Mouse (Mus musculus) frontal cortex, postnatal 36 days (tissue): ENCODE results near the gene Nedd4.
"Not testable (repeated sequence)": the region's sequence is repeated elsewhere in the genome, so short reads cannot be mapped to it uniquely, and the experiment has no call there.

Experiments
- DNase-seq, 2 experiments: peaks; one replicate each; pipeline ENCODE4 v3.0.0; 2022; ENCODE audit warnings: low spot score in 2 of 2

Gene Nedd4

DNA sequence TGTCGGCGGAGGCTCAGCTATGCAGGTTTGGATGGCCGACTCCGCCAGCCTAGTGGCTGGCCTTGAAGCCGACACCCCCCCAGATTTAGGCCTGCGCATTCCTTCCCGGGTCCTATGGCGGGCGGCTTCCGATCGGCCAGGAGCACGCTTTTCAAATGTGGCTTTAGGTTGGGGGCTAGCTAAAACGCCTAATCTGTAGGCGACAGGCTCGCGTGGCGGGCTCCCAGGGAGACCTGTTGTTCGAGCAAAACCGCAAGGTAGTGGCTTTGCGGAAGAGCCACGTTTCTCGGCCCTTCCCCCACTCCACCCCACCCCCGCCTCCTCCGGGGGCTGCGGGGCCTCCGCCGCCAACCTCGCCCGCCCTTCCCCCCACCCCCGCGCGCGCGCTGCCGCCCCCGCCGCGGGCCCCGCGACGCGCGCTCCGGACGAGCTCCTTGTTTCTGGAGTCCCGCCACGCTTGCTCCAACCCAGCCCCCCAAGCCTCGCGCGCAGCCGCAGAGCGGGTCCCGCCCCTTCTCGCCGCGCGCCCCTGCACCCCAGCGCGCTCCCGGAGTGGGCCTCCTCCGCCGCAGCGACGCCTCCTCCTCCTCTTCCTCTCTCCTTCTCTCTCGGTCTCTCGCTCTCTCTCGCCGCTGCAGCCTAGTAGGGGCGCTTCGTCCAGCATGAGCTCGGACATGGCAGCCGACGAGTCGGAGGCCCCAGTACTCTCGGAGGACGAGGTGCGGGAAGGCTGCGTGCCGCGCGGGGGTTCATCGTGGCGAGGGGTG lies at the start of gene Nedd4:
Nedd4 (plus strand) TSS at position 452 of the 767 bp plus-strand sequence.
- DNase-seq: peak; percentile 95 to 96

- DNase-seq: no peak
Measured at GRCm38 (mm10) chr9:72613884-72614283, 48.3 kb upstream of the Nedd4 start.

DNA sequence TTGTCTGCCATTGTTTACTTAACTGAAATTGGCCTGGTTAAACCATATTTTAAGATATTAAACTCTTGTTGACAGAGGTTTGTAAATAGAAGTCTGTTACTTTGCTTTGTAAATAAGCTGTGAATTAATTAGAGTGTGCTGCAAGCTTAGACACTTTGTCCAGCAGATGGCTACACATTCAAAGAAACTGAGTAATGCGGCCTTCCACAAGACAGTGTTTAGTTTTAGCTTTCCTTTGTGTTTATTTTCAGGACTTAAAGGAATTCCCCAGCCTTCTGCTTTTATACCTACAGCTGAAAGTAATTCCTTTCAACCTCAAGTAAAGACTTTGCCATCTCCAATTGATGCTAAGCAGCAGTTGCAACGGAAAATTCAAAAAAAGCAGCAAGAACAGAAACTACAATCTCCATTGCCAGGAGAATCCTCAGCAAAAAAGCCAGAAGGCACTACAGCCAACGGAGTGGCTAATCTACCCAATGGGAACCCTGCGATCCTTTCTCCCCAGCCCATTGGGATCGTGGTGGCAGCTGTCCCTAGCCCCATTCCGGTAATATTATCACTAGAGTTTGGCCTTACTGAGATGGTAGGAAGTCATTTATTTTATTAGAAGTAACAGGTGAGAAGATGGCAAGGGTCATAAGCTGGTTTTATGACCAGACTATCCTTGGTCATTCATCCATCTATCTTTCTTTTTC lies 47.2 kb upstream of the Nedd4 start:
- no peak for DNase-seq

DNA sequence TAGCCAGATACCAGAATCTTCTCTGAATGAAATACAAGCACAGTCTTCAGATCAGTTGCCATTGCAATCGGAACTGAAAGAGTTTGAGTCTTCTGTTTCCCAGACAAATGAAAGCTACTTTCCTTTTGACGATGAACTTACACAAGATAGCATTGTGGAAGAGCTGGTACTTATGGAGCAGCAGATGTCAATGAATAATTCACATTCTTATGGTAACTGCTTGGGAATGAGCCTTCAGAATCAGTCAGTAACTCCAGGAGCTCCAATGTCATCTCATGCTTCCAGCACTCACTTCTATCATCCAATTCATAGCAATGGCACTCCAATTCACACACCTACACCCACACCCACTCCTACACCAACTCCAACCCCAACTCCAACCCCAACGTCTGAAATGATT lies 44.1 kb upstream of the Nedd4 start:
- no peak for DNase-seq

DNA sequence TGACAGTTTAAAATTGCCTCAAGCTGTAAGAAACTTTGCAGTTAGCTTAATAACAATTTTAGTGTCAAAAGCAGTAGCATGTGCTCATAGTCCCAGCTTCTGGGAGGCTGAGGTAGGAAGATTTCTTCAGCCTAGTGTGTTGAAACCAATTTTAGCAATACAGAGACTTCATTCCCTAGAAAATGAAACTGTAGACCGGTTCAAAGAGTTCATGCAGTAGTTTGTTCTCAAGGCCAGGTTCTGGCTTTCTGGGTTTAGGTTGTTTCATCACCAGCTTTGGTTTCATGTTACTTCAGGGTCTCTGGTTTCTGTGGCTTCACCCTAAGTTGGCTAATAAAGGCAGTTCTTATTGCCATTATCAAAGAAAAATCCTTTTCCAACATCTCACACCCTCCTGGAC lies 38.5 kb upstream of the Nedd4 start:
- DNase-seq: no peak

GRCm38 (mm10) chr9:72627598-72627997 lies 34.5 kb upstream of the Nedd4 start:
- no peak for DNase-seq

DNA sequence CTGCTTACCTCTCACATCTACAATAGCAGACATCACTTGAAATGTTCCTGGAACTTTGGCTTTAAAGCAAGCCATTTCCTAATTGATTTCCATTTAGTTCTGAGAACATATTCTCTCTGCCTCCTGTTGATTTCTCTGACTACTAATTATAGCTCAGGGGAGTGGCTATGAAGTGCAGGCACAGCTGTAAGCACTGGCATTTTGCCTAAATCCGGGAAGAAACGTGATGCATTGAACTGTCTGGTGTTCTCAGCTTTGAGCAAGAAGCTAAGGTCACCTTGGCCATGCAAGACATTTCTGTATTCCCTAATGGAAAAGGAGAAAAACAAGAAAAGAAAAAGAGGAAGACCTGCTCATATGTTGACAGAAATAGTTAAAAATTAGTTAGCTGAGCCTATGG lies 33.6 kb upstream of the Nedd4 start:
- peak in 1 of 2 experiments; percentile 45 for DNase-seq

- no peak for DNase-seq
Measured at GRCm38 (mm10) chr9:72632198-72632597, 29.9 kb upstream of the Nedd4 start.

DNA sequence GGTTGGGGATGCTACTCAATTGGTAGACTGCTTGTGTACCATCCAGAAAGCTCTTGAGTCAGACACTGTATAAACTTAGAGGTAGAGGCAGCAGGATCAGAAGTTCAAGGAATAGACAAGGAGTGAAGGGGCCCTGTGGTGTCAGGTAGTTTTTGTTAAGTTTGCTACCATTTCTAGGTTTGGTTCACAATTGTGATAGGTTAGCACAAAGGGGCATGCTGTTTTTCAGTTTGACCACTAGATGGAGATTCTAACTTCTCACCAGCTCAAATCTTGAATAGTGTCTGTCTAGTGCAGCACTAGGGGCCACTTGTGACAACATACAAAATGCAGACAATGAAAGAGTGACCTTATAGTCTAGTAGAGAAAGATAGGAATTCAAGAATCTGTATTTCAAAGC lies 27.0 kb upstream of the Nedd4 start:
- DNase-seq: no peak

DNA sequence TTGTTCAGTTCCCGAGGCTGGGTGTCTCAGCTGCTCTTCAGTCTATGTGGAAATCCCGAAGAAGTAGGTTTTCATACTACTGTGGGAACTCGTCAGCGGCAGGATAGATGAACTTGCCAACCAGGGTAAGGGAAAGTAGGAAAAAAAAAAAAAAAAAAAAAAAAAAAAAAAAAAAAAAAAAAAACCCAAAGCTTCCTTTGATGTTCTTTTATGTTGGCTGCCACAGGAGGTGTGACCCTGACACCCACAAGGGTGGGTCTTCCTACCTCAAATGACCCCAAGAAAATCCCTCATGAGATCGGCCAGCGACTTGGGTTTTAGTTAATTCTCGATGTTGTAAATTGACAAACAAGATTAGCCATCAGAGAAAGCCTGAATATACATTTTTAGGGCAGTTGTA lies 25.6 kb upstream of the Nedd4 start:
- DNase-seq: no peak

DNA sequence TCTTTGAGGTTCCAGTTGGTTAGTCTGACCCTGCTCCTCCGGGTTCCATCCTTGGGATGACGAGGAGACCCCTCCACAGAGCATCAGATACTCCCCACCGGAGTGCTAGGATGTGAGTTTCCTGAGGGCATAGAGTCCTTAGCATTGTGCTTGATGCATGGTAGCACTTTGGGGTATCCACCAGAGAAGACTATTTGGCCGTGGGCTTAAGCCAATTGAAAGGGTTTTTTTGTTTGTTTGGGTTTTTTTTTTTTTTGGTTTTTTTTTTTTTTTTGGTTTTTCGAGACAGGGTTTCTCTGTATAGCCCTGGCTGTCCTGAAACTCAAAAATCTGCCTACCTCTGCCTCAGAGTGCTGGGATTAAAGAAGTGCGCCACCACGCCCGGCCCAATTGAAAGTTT lies 24.9 kb upstream of the Nedd4 start:
- no peak for DNase-seq

- no peak for DNase-seq
Measured at GRCm38 (mm10) chr9:72638951-72639842, 22.9 kb upstream of the Nedd4 start.

DNA sequence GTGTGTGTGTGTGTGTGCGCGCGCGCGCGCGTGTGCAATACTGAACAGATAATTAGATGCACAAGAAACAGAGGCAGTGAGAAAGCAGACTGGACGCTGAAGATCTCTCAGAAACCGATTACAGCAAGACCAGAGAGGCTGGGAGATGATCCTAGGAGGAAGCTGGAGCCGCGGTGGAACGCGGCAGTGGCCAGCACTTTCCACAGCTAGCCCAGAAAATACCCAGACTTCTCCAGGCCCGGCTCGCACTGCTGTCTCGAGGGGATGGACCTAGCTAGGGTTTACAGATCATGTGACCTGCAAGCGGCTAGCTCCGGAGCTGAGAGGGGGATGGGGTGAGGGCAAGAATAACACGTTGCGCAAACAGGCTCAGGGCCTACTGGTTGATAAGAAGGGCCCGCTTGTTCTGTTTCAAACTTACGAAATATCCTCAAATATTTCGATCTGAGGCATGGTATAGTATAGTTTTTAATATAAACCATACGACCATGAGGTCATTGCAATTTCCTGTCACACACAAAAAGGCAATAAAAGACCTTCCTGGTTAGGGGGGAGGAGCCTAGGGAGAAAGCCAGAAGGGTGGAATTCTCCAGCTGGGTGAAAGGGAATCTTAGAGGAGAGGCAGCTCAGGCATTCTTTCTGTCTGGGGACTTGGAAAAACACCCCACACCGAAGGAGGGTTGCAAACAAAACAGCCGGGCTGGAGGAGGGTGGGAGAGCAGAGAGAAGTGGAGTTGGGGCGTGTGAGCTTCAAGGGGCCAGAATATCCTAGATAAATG lies 22.1 kb upstream of the Nedd4 start:
- DNase-seq: peak; percentile 57 to 69

DNA sequence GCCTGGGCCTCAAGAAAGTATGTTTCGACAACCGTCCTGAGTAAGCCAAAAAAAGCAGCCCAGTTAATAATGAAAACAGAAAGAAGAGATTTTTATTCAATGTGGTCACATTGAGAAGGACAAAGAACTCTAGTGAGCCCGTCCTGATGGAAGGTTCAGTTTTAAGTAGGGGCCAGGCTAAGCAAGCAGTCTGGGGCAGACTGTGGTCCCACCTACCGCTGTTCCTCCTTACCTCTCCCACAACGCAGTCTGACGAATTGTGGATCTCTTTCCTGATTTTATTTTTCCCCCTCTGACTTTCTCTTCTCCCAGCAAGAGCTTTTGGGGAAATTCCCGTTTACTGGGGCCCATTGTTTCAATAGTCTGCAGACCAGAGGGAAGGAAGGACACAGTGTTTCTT lies 21.5 kb upstream of the Nedd4 start:
- no peak for DNase-seq

DNA sequence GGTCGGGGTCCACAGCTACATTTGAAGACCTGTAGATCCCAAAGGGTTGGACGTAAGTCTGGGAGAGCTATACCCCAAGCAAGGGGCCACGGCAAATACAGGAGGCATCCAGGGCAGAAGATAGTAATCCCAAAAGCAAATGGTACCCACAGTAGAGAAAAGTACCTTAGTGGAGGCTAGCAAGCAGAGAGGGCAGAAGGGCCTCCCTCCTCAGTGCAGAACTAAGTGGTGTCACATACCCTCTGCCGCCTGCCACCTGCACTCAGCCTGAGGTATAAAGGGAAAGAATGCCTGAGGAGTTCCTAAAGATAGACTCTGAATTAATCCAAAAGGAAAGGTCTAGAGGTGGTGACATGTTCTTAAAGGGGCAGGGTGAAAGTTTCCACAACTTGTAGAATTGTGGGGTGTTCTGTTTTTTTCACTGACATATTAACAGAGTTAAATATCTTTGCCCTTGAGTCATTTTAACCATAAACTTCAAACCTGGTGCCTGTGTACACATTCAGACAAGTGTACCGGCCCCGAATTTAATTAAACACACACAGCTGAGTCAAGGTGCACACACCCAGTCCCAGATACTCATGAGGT lies 21.0 kb upstream of the Nedd4 start:
- DNase-seq: no peak

DNA sequence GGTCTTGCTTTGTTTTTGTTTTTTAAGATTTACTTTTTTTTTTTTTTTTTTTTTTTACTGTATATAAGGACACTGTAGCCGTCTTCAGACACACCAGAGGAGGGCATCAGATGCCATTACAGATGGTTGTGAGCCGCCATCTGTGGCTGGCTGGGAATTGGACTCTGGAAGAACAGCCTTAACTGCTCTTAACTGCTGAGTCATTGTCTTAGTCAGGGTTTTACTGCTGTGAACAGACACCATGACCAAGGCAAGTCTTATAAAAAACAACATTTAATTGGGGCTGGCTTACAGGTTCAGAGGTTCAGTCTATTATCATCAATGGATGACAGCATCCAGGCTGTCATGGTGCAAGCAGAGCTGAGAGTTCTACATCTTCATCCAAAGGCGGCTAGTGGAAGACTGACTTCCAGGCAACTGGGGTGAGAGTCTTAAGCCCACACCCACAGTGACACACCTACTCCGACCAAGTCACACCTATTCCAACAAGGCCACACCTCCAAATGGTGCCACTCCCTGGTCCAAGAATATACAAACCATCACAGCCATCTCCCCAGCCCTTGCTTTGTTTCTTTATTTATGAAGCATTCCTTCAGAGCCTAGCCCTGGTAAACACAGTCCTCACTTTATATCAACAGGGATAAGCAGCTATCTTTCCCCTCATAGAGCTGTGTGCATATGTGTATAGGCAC lies 19.2 kb upstream of the Nedd4 start:
- not testable (repeated sequence) for DNase-seq

GRCm38 (mm10) chr9:72643651-72644417 lies 18.3 kb upstream of the Nedd4 start:
- no peak for DNase-seq

DNA sequence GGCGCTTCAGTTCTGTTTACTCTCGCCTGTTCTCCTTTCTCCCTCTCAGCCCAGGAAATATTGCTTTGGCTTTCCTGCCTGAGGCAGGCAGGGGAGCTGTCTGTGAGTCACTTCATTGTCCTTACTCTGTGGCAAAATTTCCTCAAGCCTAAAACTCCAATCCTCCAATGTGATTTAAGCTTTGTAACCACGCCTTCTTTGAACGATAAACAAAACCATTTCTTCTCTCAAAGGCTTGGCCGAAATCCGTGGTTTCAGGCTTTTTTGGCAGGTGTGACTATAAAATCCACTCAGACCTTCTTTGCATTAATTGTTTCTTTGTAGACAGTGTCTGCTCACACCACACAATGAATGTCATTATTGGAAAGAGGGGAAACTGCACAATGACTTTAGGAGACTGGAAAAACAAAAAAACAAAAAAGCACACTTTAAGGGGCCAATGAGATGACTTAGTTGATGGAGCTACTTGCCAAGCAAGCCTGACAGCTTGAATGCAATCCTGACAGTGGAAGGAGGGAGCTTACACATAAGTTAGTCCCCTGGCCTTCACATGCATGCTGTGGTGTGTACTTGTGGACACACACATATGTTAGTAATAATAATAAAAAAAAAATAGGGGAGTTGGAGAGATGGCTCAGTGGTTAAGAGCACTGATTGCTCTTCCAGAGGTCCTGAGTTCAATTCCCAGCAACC lies 17.6 kb upstream of the Nedd4 start:
- no peak for DNase-seq

DNA sequence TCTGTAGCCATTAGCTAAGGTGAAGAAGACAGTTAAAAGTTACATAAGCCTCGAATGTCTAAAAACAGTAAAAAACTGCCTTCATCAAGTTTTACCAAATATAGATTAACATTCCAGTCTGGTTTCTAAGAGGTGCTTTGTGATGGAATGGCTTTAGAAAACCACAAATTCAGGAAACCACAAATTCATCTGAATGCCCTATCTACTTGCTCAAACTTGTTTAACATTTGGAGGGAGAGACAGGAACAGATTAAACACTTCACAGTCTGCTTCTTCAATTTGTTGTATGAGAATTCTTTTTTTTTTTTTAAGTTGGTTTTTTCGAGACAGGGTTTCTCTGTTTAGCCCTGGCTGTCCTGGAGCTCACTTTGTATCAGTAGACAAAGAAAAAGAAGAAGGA lies 12.4 kb upstream of the Nedd4 start:
- no peak for DNase-seq
